Mouse (Mus musculus) heart, embryonic 14.5 days (tissue): Measurements from ENCODE around the gene Tmem268. TPM values are rescaled to one million over a fixed set of nuclear protein-coding genes. Genes with fewer than 3 reads are reported as not detected.

ENCODE experiments used
- ATAC-seq: fragments of 200-750 bp; cut with Nextera tagmentation; 2 replicates; pipeline ENCODE4 v1.8.0; 2017; ENCODE audit warnings: low read depth, moderate TSS enrichment; ENCODE audit not compliant: insufficient number of reproducible peaks, insufficient read depth, low FRiP score
- H3K27ac ChIP-seq, 2 experiments: fragments of 200-500 bp in 1 of 2; fragments of 300-500 bp in 1 of 2; sonication (generic) in 1 of 2; replicated peaks in 1 of 2; 2 replicates each; pipeline ENCODE4 v1.5.1; 2012 to 2014; ENCODE audit warnings: low read depth in 2 of 2, low read length in 2 of 2, control low read depth in 1 of 2, mild to moderate bottlenecking in 1 of 2, mixed read lengths in 1 of 2; ENCODE audit not compliant: control insufficient read depth in 1 of 2, insufficient read depth in 1 of 2
- H3K27me3 ChIP-seq: fragments of 300-500 bp; sonication (generic); 2 replicates; pipeline ENCODE4 v1.6.1; 2014; ENCODE audit warnings: mild to moderate bottlenecking, low read length, control low read depth; ENCODE audit not compliant: control insufficient read depth, insufficient read depth
- H3K36me3 ChIP-seq: fragments of 300-500 bp; sonication (generic); 2 replicates; pipeline ENCODE4 v1.6.1; 2014; ENCODE audit warnings: mild to moderate bottlenecking, control low read depth, low read length, mixed read lengths; ENCODE audit not compliant: control insufficient read depth, insufficient read depth
- H3K4me1 ChIP-seq, 2 experiments: fragments of 200-500 bp in 1 of 2; fragments of 300-500 bp in 1 of 2; sonication (generic) in 1 of 2; 2 replicates each; pipeline ENCODE4 v1.6.1; 2012 to 2014; ENCODE audit warnings: low read length in 2 of 2, control low read depth in 1 of 2, mixed read lengths in 1 of 2; ENCODE audit not compliant: control insufficient read depth in 2 of 2, insufficient read depth in 2 of 2
- H3K4me2 ChIP-seq: fragments of 300-500 bp; sonication (generic); 2 replicates; pipeline ENCODE4 v1.6.1; 2014; ENCODE audit warnings: mild to moderate bottlenecking, low read length
- H3K4me3 ChIP-seq, 2 experiments: fragments of 200-500 bp in 1 of 2; fragments of 300-500 bp in 1 of 2; sonication (generic) in 1 of 2; 2 replicates each; pipeline ENCODE4 v1.5.1; 2012 to 2014; ENCODE audit warnings: low read length in 2 of 2, mild to moderate bottlenecking in 2 of 2, control low read depth in 1 of 2, low read depth in 1 of 2, moderate library complexity in 1 of 2; ENCODE audit not compliant: control insufficient read depth in 1 of 2, insufficient read depth in 1 of 2
- H3K9ac ChIP-seq: fragments of 300-500 bp; sonication (generic); 2 replicates; pipeline ENCODE4 v1.6.1; 2014; ENCODE audit warnings: mild to moderate bottlenecking, low read length
- H3K9me3 ChIP-seq: fragments of 300-500 bp; sonication (generic); 2 replicates; pipeline ENCODE4 v1.6.1; 2016; ENCODE audit warnings: low read length, control low read depth; ENCODE audit not compliant: control insufficient read depth
- WGBS: fragments of 180-500 bp; shearing (Covaris S2); extraction: QIAGEN DNeasy Blood & Tissue Kit; methylation state at CpG from one replicate; pipeline ENCODE4 v1.1.7; 2014; 5-methylcytosine and 5-hydroxymethylcytosine counted together
- polyA plus RNA-seq: library from polyadenylated mRNA; unstranded; fragments of >200 nt; fragmentation: Nextera tagmentation; extraction: Ambion mirVana; gene quantifications from 2 replicates; pipeline ENCODE4 v1.2.1, GENCODE M21; 2014

The Tmem268 gene
- polyA plus RNA-seq, 1 experiment from 2014 or later, result 5.6 TPM

DNA sequence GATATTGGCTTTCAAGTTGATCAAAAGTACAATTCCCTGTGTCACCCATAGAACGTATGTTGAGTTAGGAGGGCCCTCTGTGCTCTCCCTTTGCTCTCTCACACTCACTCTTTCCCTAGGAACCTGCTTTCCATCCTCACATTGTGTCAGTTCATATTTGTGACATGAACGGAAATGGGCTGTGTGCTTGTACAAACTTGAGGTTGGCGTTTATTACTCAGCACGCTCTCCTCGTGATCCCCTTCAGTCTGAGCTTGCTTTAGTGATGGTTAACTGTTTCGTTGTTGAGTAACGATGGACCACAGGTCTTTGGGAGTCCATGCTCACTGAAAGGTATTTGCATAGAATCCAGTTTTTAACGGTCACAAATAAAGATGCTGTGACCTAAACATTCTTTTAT, 68.5 kb downstream of the Tmem268 start:
- H3K4me2 ChIP-seq, result no peak overlapping the region
- ATAC-seq, result no peak
- no peak overlapping the region for H3K9ac ChIP-seq
- no peaks in the 10 kb centered on the region for H3K27me3 ChIP-seq
- H3K27ac ChIP-seq, result no peak overlapping the region
- no peaks in the 10 kb centered on the region for H3K36me3 ChIP-seq
- no peaks in the 10 kb centered on the region for H3K9me3 ChIP-seq
- no peak overlapping the region for H3K4me3 ChIP-seq
- 80% methylated on average over 8 of the region's 8 CpGs for WGBS
- H3K4me1 ChIP-seq, result no peaks in the 10 kb centered on the region

DNA sequence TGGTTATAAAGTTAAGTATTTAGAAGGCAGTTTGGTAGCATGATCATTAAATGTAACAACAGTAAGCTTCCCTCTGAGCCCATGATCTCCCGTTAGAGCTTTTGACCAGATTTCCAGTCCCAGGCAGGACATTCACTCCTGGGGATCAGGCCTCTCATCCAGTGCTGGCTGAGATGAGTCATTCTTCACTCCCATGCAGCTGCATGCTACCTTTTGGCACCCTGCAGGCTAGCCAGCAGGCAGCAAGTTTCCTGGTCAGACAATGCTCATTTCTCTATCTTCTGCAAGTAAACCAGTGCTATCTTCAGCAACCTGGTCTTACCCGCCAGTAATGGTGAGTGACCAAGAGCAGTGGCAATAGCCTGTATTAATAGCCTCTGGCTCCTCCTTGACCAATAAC, 74.6 kb downstream of the Tmem268 start:
- H3K4me3 ChIP-seq, result no peak overlapping the region
- H3K4me2 ChIP-seq, result no peak overlapping the region
- WGBS, result 63% methylated on average over 2 of the region's 2 CpGs
- no peaks in the 10 kb centered on the region for H3K36me3 ChIP-seq
- H3K27me3 ChIP-seq, result no peaks in the 10 kb centered on the region
- no peak overlapping the region for H3K27ac ChIP-seq
- H3K4me1 ChIP-seq, result no peaks in the 10 kb centered on the region
- no peaks in the 10 kb centered on the region for H3K9me3 ChIP-seq
- H3K9ac ChIP-seq, result no peak overlapping the region
- ATAC-seq, result no peak

Other genes with a start within 250 kb of the Tmem268 start
- gene Orm1, start 214.2 kb upstream of the Tmem268 start, polyA plus RNA-seq, result not detected in 2 replicates
- not detected in 2 replicates for gene Orm3, start 202.6 kb upstream of the Tmem268 start, polyA plus RNA-seq
- gene Orm2, start 196.3 kb upstream of the Tmem268 start, polyA plus RNA-seq, result not detected in 2 replicates
- gene Akna, start 155.4 kb upstream of the Tmem268 start, polyA plus RNA-seq, result 1.9 and 2.2 TPM in 2 replicates
- 2.1 and 3.1 TPM in 2 replicates for gene Whrn, start 62.8 kb upstream of the Tmem268 start, polyA plus RNA-seq
- 213 and 216 TPM in 2 replicates for gene Atp6v1g1, start 14.0 kb upstream of the Tmem268 start, polyA plus RNA-seq
- not detected in 2 replicates for gene Gm11213, start 46.5 kb downstream of the Tmem268 start, polyA plus RNA-seq
- not detected in 2 replicates for gene Tex48, start 63.6 kb downstream of the Tmem268 start, polyA plus RNA-seq
- gene Gm11214, start 104.6 kb downstream of the Tmem268 start, polyA plus RNA-seq, result not detected in 2 replicates
- not detected in 2 replicates for gene Tnfsf15, start 186.3 kb downstream of the Tmem268 start, polyA plus RNA-seq